Mouse (Mus musculus) lung, postnatal 0 days (tissue): ENCODE data around the gene Cyp2a22.
"Not testable (repeated sequence)": the region's sequence is repeated elsewhere in the genome, so short reads cannot be mapped to it uniquely, and the experiment has no call there.

Experiments used
- CTCF ChIP-seq: IDR thresholded peaks from 2 replicates; pipeline ENCODE4 v1.5.1; 2016; ENCODE audit warnings: antibody characterized with exemption, mild to moderate bottlenecking
- EP300 ChIP-seq: IDR thresholded peaks from 2 replicates; pipeline ENCODE4 v1.6.1; 2016; ENCODE audit warnings: antibody characterized with exemption, mild to moderate bottlenecking, control low read depth

GRCm38 (mm10) chr7:26941320-26941925 is 2.2 kb upstream of the Cyp2a22 start:
- not testable (repeated sequence) for TF ChIP-seq EP300
- TF ChIP-seq CTCF, result peak; percentile 34
